In the genomic region with DNA sequence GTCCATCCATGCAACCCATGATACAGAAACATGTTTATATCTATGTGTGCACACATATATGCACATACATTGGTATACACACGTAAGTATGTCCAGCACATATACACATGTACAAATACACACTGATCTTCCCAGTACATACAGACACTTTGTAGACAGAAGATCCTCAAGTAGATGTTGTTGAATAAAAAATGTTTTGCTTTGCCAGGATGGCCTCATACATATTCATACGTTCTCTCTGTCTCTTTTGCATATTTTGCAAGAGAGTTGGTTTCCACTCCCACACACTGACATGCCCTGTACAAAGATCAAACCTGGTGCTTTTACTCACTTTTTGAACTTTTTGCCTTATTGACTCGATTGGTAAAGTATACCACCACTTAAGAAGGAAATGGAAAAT, we compare ENCODE assay signal across 20 mouse cellular contexts.
A peak's percentile ranks its signal among the peaks of the same experiment; 100 is the strongest.
DNase-seq lines count a peak whose midpoint lies in the region; ATAC-seq and TF ChIP-seq lines count a peak whose summit lies in the region.
"Had no signal": no experiment of that assay in that cellular context is flagged by ENCODE, and none has a peak within 500 bp of the region (broad histone marks: within the 10 kb centered on the region; RNA-seq: fewer than 3 reads in every experiment).

No protein-coding gene starts in this region.

- H3K36me3 ChIP-seq in lung, embryonic 14.5 days (ENCODE audit: insufficient read depth), result no peaks in the 10 kb centered on the region
- H3K36me3 ChIP-seq in lung, embryonic 16.5 days (ENCODE audit: control insufficient read depth, insufficient read depth, low read length), result no peaks in the 10 kb centered on the region
- H3K36me3 ChIP-seq: embryonic facial prominence, embryonic 10.5 days; embryonic facial prominence, embryonic 12.5 days; forebrain, embryonic 15.5 days; G1E had no signal

- 0 out of 2 replicates have a peak overlapping the region, but pooled peaks have one; percentile 58 for H3K27ac ChIP-seq in lung, embryonic 14.5 days (ENCODE audit: low read depth)
- peak overlapping the region; percentile 56 for H3K27ac ChIP-seq in lung, embryonic 16.5 days (ENCODE audit: low read length)
- H3K27ac ChIP-seq: embryonic facial prominence, embryonic 10.5 days; embryonic facial prominence, embryonic 12.5 days; forebrain, embryonic 13.5 days; forebrain, embryonic 15.5 days had no signal

- H3K9me3 ChIP-seq in lung, embryonic 14.5 days (ENCODE audit: low read depth, low read length), result no peaks in the 10 kb centered on the region
- H3K9me3 ChIP-seq in lung, embryonic 16.5 days (ENCODE audit: control insufficient read depth, low read length), result no peaks in the 10 kb centered on the region
- H3K9me3 ChIP-seq: embryonic facial prominence, embryonic 10.5 days; embryonic facial prominence, embryonic 12.5 days; forebrain, embryonic 13.5 days; forebrain, embryonic 15.5 days had no signal

- 73% methylated on average over 3 of the region's 3 CpGs for WGBS in lung, embryonic 14.5 days
- 75% methylated on average over 3 of the region's 3 CpGs for WGBS in lung, embryonic 16.5 days

- no peak overlapping the region for H3K4me2 ChIP-seq in lung, embryonic 14.5 days
- no peak overlapping the region for H3K4me2 ChIP-seq in lung, embryonic 16.5 days (ENCODE audit: low read depth, low read length)
- H3K4me2 ChIP-seq: embryonic facial prominence, embryonic 12.5 days; forebrain, embryonic 13.5 days; forebrain, embryonic 15.5 days had no signal

- no peak overlapping the region for H3K4me3 ChIP-seq in lung, embryonic 14.5 days (ENCODE audit: low read depth, low read length)
- H3K4me3 ChIP-seq in lung, embryonic 16.5 days (ENCODE audit: low read length), result no peak overlapping the region
- H3K4me3 ChIP-seq: embryonic facial prominence, embryonic 10.5 days; embryonic facial prominence, embryonic 12.5 days; forebrain, embryonic 13.5 days; forebrain, embryonic 15.5 days had no signal

- peak; percentile 90 for ATAC-seq in frontal cortex, adult (ENCODE audit: low TSS enrichment)
- no peak for ATAC-seq in lung, embryonic 14.5 days (ENCODE audit: insufficient read depth)
- ATAC-seq in lung, embryonic 16.5 days (ENCODE audit: low read depth), result no peak
- ATAC-seq: activated CD4-positive, CD25-positive, alpha-beta regulatory T cell, adult 4 months; CD4-positive, CD25-positive, alpha-beta regulatory T cell, adult 4 months; forebrain, embryonic 13.5 days; forebrain, embryonic 15.5 days; Patski had no signal

- DNase-seq in frontal cortex, postnatal 36 days (ENCODE audit: low spot score in 2 of 2), result no peak
- DNase-seq in lung, embryonic 14.5 days, result no peak
- no peak for DNase-seq in lung, postnatal 10 days
- no peak for DNase-seq in lung, adult 18-20 months
- DNase-seq: adrenal gland, adult 8-10 months; adrenal gland, postnatal 14 days; B cell, adult 2 months; cerebellum, adult 11-12 months; cerebellum, adult 9-10 months had no signal

- peaks cover 18% of the 10 kb centered on the region for H3K4me1 ChIP-seq in lung, embryonic 14.5 days (ENCODE audit: insufficient read depth)
- H3K4me1 ChIP-seq in lung, embryonic 16.5 days (replicated peaks; ENCODE audit: control insufficient read depth, insufficient read depth, low read length), result peaks cover 4% of the 10 kb centered on the region; the same call in 1 of the 2 replicates
- H3K4me1 ChIP-seq: forebrain, embryonic 13.5 days; forebrain, embryonic 15.5 days had no signal

- no peak for TF ChIP-seq CTCF in lung, embryonic 14.5 days (IDR thresholded peaks at IDR 0.05; ENCODE audit: low read depth)

- no peak overlapping the region for H3K9ac ChIP-seq in lung, embryonic 14.5 days
- H3K9ac ChIP-seq in lung, embryonic 16.5 days (ENCODE audit: low read length), result no peak overlapping the region
- H3K9ac ChIP-seq: embryonic facial prominence, embryonic 12.5 days; forebrain, embryonic 13.5 days; forebrain, embryonic 15.5 days had no signal

- no peaks in the 10 kb centered on the region for H3K27me3 ChIP-seq in lung, embryonic 14.5 days (ENCODE audit: insufficient read depth, low read length)
- H3K27me3 ChIP-seq in lung, embryonic 16.5 days (ENCODE audit: control insufficient read depth, insufficient read depth, low read depth, low read length), result no peaks in the 10 kb centered on the region
- H3K27me3 ChIP-seq: CH12.LX; embryonic facial prominence, embryonic 12.5 days; forebrain, embryonic 13.5 days; forebrain, embryonic 15.5 days had no signal
